Mouse (Mus musculus): ENCODE results near the gene Tmtc1. TPM values are rescaled to one million over a fixed set of nuclear protein-coding genes. Genes with fewer than 3 reads are reported as not detected.

Tmtc1 gene
- polyA plus RNA-seq, 1 experiment from 2014 or later, result 1.1 TPM

GRCm38 (mm10) chr6:148467170-148467921 is 23.2 kb upstream of the Tmtc1 start:
- Histone ChIP-seq H3K36me3 (ENCODE audit: control insufficient read depth, insufficient read depth, low read length) (no peaks in the 10 kb centered on the region), H3K9me3 (ENCODE audit: control insufficient read depth, low read length) (no peaks in the 10 kb centered on the region), H3K9ac (ENCODE audit: low read length) (no peak overlapping the region), H3K27ac (ENCODE audit: low read depth, low read length) (no peak overlapping the region), H3K4me1 (replicated peaks; ENCODE audit: control insufficient read depth, insufficient read depth, low read length) (no peaks in the 10 kb centered on the region), H3K27me3 (ENCODE audit: control insufficient read depth, insufficient read depth, low read length) (no peaks in the 10 kb centered on the region), H3K4me2 (ENCODE audit: low read depth, low read length, severe bottlenecking) (no peak overlapping the region), H3K4me3 (ENCODE audit: low read depth, low read length) (no peak overlapping the region)
- WGBS, result 32% methylated on average over 3 of the region's 3 CpGs
- no peak for DNase-seq (ENCODE audit: low spot score)
- no peak for ATAC-seq (replicated peaks; ENCODE audit: low FRiP score)

- no peak overlapping the region for H3K9ac ChIP-seq (ENCODE audit: low read length)
Measured at GRCm38 (mm10) chr6:148459636-148460035, 15.4 kb upstream of the Tmtc1 start.

GRCm38 (mm10) chr6:148455470-148455869 is 11.3 kb upstream of the Tmtc1 start:
- 71% methylated on average over 4 of the region's 4 CpGs for WGBS
- no peak for DNase-seq (ENCODE audit: low spot score)
- H3K9ac ChIP-seq (ENCODE audit: low read length), result no peak overlapping the region
- H3K9me3 ChIP-seq (ENCODE audit: control insufficient read depth, low read length), result peaks cover 3% of the 10 kb centered on the region; the same call in 1 of the 2 replicates
- H3K27ac ChIP-seq (ENCODE audit: low read depth, low read length), result no peak overlapping the region
- no peak for ATAC-seq (replicated peaks; ENCODE audit: low FRiP score)
- no peaks in the 10 kb centered on the region for H3K36me3 ChIP-seq (ENCODE audit: control insufficient read depth, insufficient read depth, low read length)
- H3K27me3 ChIP-seq (ENCODE audit: control insufficient read depth, insufficient read depth, low read length), result no peaks in the 10 kb centered on the region
- H3K4me2 ChIP-seq (ENCODE audit: low read depth, low read length, severe bottlenecking), result no peak overlapping the region
- H3K4me1 ChIP-seq (replicated peaks; ENCODE audit: control insufficient read depth, insufficient read depth, low read length), result no peaks in the 10 kb centered on the region
- H3K4me3 ChIP-seq (ENCODE audit: low read depth, low read length), result no peak overlapping the region

More at GRCm38 (mm10) chr6:148459636-148460035, 15.4 kb upstream of the Tmtc1 start:
- Histone ChIP-seq H3K27ac (ENCODE audit: low read depth, low read length) (no peak overlapping the region), H3K27me3 (ENCODE audit: control insufficient read depth, insufficient read depth, low read length) (no peaks in the 10 kb centered on the region), H3K4me3 (ENCODE audit: low read depth, low read length) (no peak overlapping the region), H3K9me3 (ENCODE audit: control insufficient read depth, low read length) (peaks cover 3% of the 10 kb centered on the region; the same call in 1 of the 2 replicates), H3K4me1 (replicated peaks; ENCODE audit: control insufficient read depth, insufficient read depth, low read length) (no peaks in the 10 kb centered on the region), H3K36me3 (ENCODE audit: control insufficient read depth, insufficient read depth, low read length) (no peaks in the 10 kb centered on the region), H3K4me2 (ENCODE audit: low read depth, low read length, severe bottlenecking) (no peak overlapping the region)
- no peak for ATAC-seq (replicated peaks; ENCODE audit: low FRiP score)
- DNase-seq (ENCODE audit: low spot score), result no peak
- WGBS, result 74% methylated on average over 3 of the region's 3 CpGs

DNA sequence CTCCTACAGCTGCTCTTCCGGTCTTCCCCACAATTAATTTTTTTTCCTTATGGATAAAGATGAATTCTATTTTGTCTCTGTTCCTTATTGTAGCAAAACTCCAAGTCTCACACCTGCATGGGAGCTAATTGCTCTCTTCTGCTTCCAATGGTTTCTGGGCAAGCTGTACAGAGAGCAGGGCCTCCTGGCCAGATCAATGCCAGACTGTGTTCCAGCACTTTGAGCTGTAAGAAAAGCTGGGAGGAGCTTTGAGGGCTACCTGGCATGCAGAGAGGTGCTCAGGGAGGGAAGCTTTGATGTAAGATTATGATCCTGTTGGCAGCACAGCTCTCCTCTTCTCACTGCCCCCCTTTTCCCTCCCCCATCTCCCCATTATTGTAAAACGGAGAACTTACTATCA is 10.6 kb upstream of the Tmtc1 start:
- no peak overlapping the region for H3K27ac ChIP-seq (ENCODE audit: low read depth, low read length)
- no peaks in the 10 kb centered on the region for H3K4me1 ChIP-seq (replicated peaks; ENCODE audit: control insufficient read depth, insufficient read depth, low read length)
- 85% methylated on average over 2 of the region's 2 CpGs for WGBS
- H3K4me3 ChIP-seq (ENCODE audit: low read depth, low read length), result no peak overlapping the region
- H3K27me3 ChIP-seq (ENCODE audit: control insufficient read depth, insufficient read depth, low read length), result no peaks in the 10 kb centered on the region
- no peaks in the 10 kb centered on the region for H3K36me3 ChIP-seq (ENCODE audit: control insufficient read depth, insufficient read depth, low read length)
- no peak for DNase-seq (ENCODE audit: low spot score)
- H3K9ac ChIP-seq (ENCODE audit: low read length), result no peak overlapping the region
- H3K4me2 ChIP-seq (ENCODE audit: low read depth, low read length, severe bottlenecking), result no peak overlapping the region
- no peak for ATAC-seq (replicated peaks; ENCODE audit: low FRiP score)
- peaks cover 3% of the 10 kb centered on the region; the same call in 1 of the 2 replicates for H3K9me3 ChIP-seq (ENCODE audit: control insufficient read depth, low read length)

DNA sequence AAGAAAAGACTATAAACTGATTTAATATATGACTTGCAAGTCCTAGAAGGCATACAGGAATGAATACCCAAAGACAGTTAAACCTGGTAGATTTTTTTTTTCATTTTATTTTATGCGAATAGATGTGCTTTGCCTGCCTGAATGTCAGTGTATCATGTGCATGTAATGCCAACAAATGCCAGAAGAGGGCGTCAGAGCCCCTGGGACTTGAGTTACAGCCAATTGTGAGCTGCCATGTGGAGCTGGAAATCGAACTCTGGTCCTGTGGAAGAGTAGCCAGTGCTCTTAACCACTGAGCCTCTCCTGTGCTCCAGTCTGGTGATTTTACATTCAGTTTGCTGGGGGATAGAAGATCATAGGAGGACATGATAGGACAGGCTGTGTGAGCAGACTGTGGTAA is 4.0 kb upstream of the Tmtc1 start:
- Histone ChIP-seq H3K36me3 (ENCODE audit: control insufficient read depth, insufficient read depth, low read length) (no peaks in the 10 kb centered on the region), H3K9ac (ENCODE audit: low read length) (no peak overlapping the region), H3K4me3 (ENCODE audit: low read depth, low read length) (no peak overlapping the region), H3K27me3 (ENCODE audit: control insufficient read depth, insufficient read depth, low read length) (peaks cover 10% of the 10 kb centered on the region; the same call in 1 of the 2 replicates), H3K9me3 (ENCODE audit: control insufficient read depth, low read length) (peaks cover 2% of the 10 kb centered on the region; the same call in 1 of the 2 replicates), H3K27ac (ENCODE audit: low read depth, low read length) (no peak overlapping the region), H3K4me2 (ENCODE audit: low read depth, low read length, severe bottlenecking) (no peak overlapping the region), H3K4me1 (replicated peaks; ENCODE audit: control insufficient read depth, insufficient read depth, low read length) (peaks cover 6% of the 10 kb centered on the region; the same call in 1 of the 2 replicates)
- no peak for DNase-seq (ENCODE audit: low spot score)
- ATAC-seq (replicated peaks; ENCODE audit: low FRiP score), result no peak
- 70% methylated on average over 3 of the region's 3 CpGs for WGBS

GRCm38 (mm10) chr6:148446113-148446512 is 1.9 kb upstream of the Tmtc1 start:
- no peak for DNase-seq (ENCODE audit: low spot score)
- Histone ChIP-seq H3K27ac (ENCODE audit: low read depth, low read length) (no peak overlapping the region), H3K4me1 (replicated peaks; ENCODE audit: control insufficient read depth, insufficient read depth, low read length) (peaks cover 11% of the 10 kb centered on the region), H3K4me3 (ENCODE audit: low read depth, low read length) (no peak overlapping the region), H3K4me2 (ENCODE audit: low read depth, low read length, severe bottlenecking) (no peak overlapping the region), H3K9me3 (ENCODE audit: control insufficient read depth, low read length) (peaks cover 2% of the 10 kb centered on the region; the same call in 1 of the 2 replicates), H3K27me3 (ENCODE audit: control insufficient read depth, insufficient read depth, low read length) (peaks cover 21% of the 10 kb centered on the region), H3K36me3 (ENCODE audit: control insufficient read depth, insufficient read depth, low read length) (no peaks in the 10 kb centered on the region), H3K9ac (ENCODE audit: low read length) (no peak overlapping the region)
- no peak for ATAC-seq (replicated peaks; ENCODE audit: low FRiP score)
- 70% methylated on average over 3 of the region's 3 CpGs for WGBS

DNA sequence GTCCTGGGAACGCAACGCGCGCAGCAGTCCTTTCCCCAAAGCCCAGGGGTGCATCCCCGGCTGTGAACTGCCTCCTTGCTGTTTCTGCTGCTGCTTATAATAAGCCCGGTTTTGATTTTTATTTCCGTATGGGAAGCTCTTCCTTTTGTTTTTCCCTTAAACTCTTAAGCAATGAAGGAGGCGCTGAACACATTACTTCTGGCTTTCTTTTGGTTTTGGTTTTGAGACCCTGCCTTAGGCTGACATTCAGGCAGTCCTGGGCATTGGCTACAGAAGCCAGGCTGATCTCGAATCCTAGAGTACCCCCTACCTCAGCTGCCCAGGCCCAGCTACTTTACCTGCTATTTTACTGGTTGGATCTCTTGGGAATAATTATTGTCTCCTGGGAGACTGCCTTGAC is 607 bp upstream of the Tmtc1 start:
- DNase-seq (ENCODE audit: low spot score) (no peak), ATAC-seq (replicated peaks; ENCODE audit: low FRiP score) (no peak)
- Histone ChIP-seq H3K4me3 (ENCODE audit: low read depth, low read length) (peak overlapping the region; percentile 68), H3K27me3 (ENCODE audit: control insufficient read depth, insufficient read depth, low read length) (peaks cover 21% of the 10 kb centered on the region), H3K4me2 (ENCODE audit: low read depth, low read length, severe bottlenecking) (peak overlapping the region; percentile 94), H3K4me1 (replicated peaks; ENCODE audit: control insufficient read depth, insufficient read depth, low read length) (peaks cover 11% of the 10 kb centered on the region), H3K9ac (ENCODE audit: low read length) (peak overlapping the region; percentile 63; the same call in 1 of the 2 replicates), H3K36me3 (ENCODE audit: control insufficient read depth, insufficient read depth, low read length) (no peaks in the 10 kb centered on the region), H3K27ac (ENCODE audit: low read depth, low read length) (no peak overlapping the region), H3K9me3 (ENCODE audit: control insufficient read depth, low read length) (peaks cover 2% of the 10 kb centered on the region; the same call in 1 of the 2 replicates)
- 2% methylated on average over 9 of the region's 9 CpGs for WGBS

- H3K27ac ChIP-seq (ENCODE audit: low read depth, low read length), result no peak overlapping the region
- ATAC-seq (replicated peaks; ENCODE audit: low FRiP score), result no peak
- peaks cover 21% of the 10 kb centered on the region for H3K27me3 ChIP-seq (ENCODE audit: control insufficient read depth, insufficient read depth, low read length)
Measured at GRCm38 (mm10) chr6:148443291-148443725, 881 bp downstream of the Tmtc1 start.

More at GRCm38 (mm10) chr6:148443291-148443725, 881 bp downstream of the Tmtc1 start:
- no peaks in the 10 kb centered on the region for H3K36me3 ChIP-seq (ENCODE audit: control insufficient read depth, insufficient read depth, low read length)
- H3K9ac ChIP-seq (ENCODE audit: low read length), result no peak overlapping the region; the same call in none of the 2 replicates
- DNase-seq (ENCODE audit: low spot score), result no peak
- 3% methylated on average over 15 of the region's 15 CpGs for WGBS
- peaks cover 11% of the 10 kb centered on the region for H3K4me1 ChIP-seq (replicated peaks; ENCODE audit: control insufficient read depth, insufficient read depth, low read length)
- H3K4me3 ChIP-seq (ENCODE audit: low read depth, low read length), result peak overlapping the region; percentile 68
- H3K9me3 ChIP-seq (ENCODE audit: control insufficient read depth, low read length), result peaks cover 2% of the 10 kb centered on the region; the same call in 1 of the 2 replicates
- peak overlapping the region; percentile 94 for H3K4me2 ChIP-seq (ENCODE audit: low read depth, low read length, severe bottlenecking)
